Mouse (Mus musculus): Measurements from ENCODE around the gene Spsb1. TPM values are rescaled to one million over a fixed set of nuclear protein-coding genes. Genes with fewer than 3 reads are reported as not detected.

Spsb1 gene
- polyA plus RNA-seq, 1 experiment from 2014 or later: 7.5 TPM

- H3K9ac ChIP-seq (ENCODE audit: low read length): no peak overlapping the region
- WGBS: 80% methylated on average over 10 of the region's 10 CpGs
- no peak overlapping the region for H3K4me3 ChIP-seq (ENCODE audit: low read depth, low read length)
- H3K4me2 ChIP-seq (ENCODE audit: low read depth, low read length, severe bottlenecking): no peak overlapping the region
- DNase-seq (ENCODE audit: low spot score) (no peak), ATAC-seq (replicated peaks; ENCODE audit: low FRiP score) (no peak)
- H3K27ac ChIP-seq (ENCODE audit: low read depth, low read length): no peak overlapping the region
- H3K9me3 ChIP-seq (ENCODE audit: control insufficient read depth, low read length): no peaks in the 10 kb centered on the region
- H3K27me3 ChIP-seq (ENCODE audit: control insufficient read depth, insufficient read depth, low read length): no peaks in the 10 kb centered on the region
- no peaks in the 10 kb centered on the region for H3K36me3 ChIP-seq (ENCODE audit: control insufficient read depth, insufficient read depth, low read length)
- H3K4me1 ChIP-seq (replicated peaks; ENCODE audit: control insufficient read depth, insufficient read depth, low read length): no peaks in the 10 kb centered on the region
Measured at GRCm38 (mm10) chr4:149997999-149998398, 43.2 kb upstream of the Spsb1 start.

DNA sequence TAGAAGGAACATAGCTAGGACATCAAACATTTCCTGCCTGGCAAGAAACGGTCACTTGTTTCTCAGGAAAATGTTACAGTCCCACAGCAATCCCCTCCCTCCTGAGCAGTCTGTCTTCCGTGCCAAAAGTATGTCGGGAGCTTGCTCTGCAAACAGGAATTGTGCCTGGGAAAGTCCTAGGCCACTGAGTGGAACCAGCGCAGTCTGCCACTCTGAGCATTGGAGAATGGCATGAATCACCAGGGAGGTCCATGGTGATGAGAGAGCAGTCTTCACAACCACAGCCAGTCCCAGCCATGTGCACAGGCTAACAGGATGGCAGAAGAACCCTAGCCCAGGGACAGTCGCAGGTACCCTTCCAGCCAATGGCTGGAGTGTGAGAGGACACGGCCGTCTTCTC lies 41.6 kb upstream of the Spsb1 start:
- H3K9ac ChIP-seq (ENCODE audit: low read length): no peak overlapping the region
- no peak overlapping the region for H3K4me2 ChIP-seq (ENCODE audit: low read depth, low read length, severe bottlenecking)
- ATAC-seq (replicated peaks; ENCODE audit: low FRiP score) (no peak), DNase-seq (ENCODE audit: low spot score) (no peak)
- no peaks in the 10 kb centered on the region for H3K9me3 ChIP-seq (ENCODE audit: control insufficient read depth, low read length)
- 86% methylated on average over 7 of the region's 7 CpGs for WGBS
- no peaks in the 10 kb centered on the region for H3K36me3 ChIP-seq (ENCODE audit: control insufficient read depth, insufficient read depth, low read length)
- H3K27me3 ChIP-seq (ENCODE audit: control insufficient read depth, insufficient read depth, low read length): no peaks in the 10 kb centered on the region; the same call in 1 of the 2 replicates
- no peak overlapping the region for H3K4me3 ChIP-seq (ENCODE audit: low read depth, low read length)
- no peak overlapping the region for H3K27ac ChIP-seq (ENCODE audit: low read depth, low read length)
- H3K4me1 ChIP-seq (replicated peaks; ENCODE audit: control insufficient read depth, insufficient read depth, low read length): no peaks in the 10 kb centered on the region

- Histone ChIP-seq H3K27me3 (ENCODE audit: control insufficient read depth, insufficient read depth, low read length) (no peaks in the 10 kb centered on the region; the same call in 1 of the 2 replicates), H3K27ac (ENCODE audit: low read depth, low read length) (no peak overlapping the region), H3K9me3 (ENCODE audit: control insufficient read depth, low read length) (no peaks in the 10 kb centered on the region), H3K36me3 (ENCODE audit: control insufficient read depth, insufficient read depth, low read length) (no peaks in the 10 kb centered on the region), H3K4me1 (replicated peaks; ENCODE audit: control insufficient read depth, insufficient read depth, low read length) (0 out of 2 replicates have a peak, but pooled peaks cover 3% of the 10 kb centered on the region), H3K4me2 (ENCODE audit: low read depth, low read length, severe bottlenecking) (no peak overlapping the region), H3K9ac (ENCODE audit: low read length) (no peak overlapping the region), H3K4me3 (ENCODE audit: low read depth, low read length) (no peak overlapping the region)
- ATAC-seq (replicated peaks; ENCODE audit: low FRiP score) (no peak), DNase-seq (ENCODE audit: low spot score) (no peak)
- WGBS: 90% methylated on average over 7 of the region's 7 CpGs
Measured at GRCm38 (mm10) chr4:149995911-149996310, 41.1 kb upstream of the Spsb1 start.

DNA sequence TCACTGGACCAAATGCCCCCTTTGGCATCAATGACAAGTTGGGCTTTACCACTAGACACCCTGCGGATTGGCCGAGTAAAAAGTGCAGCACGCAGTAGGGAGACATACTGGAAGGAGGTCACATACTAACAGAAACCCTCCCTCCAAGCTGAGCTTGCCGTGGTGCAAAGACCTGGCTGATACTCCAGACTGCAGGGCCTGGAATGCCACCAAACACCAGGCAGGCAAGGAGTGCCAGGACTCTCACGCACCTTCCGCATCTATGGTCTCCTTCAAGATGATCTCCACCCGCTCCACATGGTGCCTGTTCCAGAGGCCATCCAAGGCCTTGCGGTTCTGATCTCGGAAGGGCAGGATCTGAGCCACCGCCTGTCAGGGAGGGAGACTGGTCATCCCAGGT lies 39.4 kb upstream of the Spsb1 start:
- H3K4me3 ChIP-seq (ENCODE audit: low read depth, low read length): no peak overlapping the region
- no peak for ATAC-seq (replicated peaks; ENCODE audit: low FRiP score)
- peaks cover 12% of the 10 kb centered on the region for H3K4me1 ChIP-seq (replicated peaks; ENCODE audit: control insufficient read depth, insufficient read depth, low read length)
- H3K9me3 ChIP-seq (ENCODE audit: control insufficient read depth, low read length): no peaks in the 10 kb centered on the region
- H3K9ac ChIP-seq (ENCODE audit: low read length): no peak overlapping the region
- H3K27me3 ChIP-seq (ENCODE audit: control insufficient read depth, insufficient read depth, low read length): no peaks in the 10 kb centered on the region; the same call in none of the 2 replicates
- no peak for DNase-seq (ENCODE audit: low spot score)
- 92% methylated on average over 10 of the region's 10 CpGs for WGBS
- H3K4me2 ChIP-seq (ENCODE audit: low read depth, low read length, severe bottlenecking): no peak overlapping the region
- H3K27ac ChIP-seq (ENCODE audit: low read depth, low read length): no peak overlapping the region
- H3K36me3 ChIP-seq (ENCODE audit: control insufficient read depth, insufficient read depth, low read length): no peaks in the 10 kb centered on the region

DNA sequence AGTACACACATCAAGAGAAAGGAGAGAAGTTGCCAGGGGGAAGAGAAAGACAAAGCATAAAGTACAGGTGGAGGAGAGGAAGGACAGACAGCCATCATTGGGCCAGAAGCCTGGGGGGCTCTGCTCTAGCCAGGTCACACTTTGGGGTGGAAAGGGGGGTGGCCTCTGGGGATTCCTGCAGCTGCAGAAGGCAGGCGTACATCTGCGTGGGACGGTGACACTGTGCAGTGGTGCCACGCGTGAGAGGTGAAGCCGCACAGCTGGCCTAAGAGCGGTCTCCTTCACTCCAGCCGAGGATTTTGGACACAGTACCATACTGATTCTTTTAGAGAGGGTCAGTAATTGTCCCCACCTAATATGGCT lies 37.8 kb upstream of the Spsb1 start:
- H3K4me3 ChIP-seq (ENCODE audit: low read depth, low read length): no peak overlapping the region
- H3K9me3 ChIP-seq (ENCODE audit: control insufficient read depth, low read length): no peaks in the 10 kb centered on the region
- H3K4me1 ChIP-seq (replicated peaks; ENCODE audit: control insufficient read depth, insufficient read depth, low read length): peaks cover 15% of the 10 kb centered on the region
- H3K27ac ChIP-seq (ENCODE audit: low read depth, low read length): no peak overlapping the region
- ATAC-seq (replicated peaks; ENCODE audit: low FRiP score) (no peak), DNase-seq (ENCODE audit: low spot score) (no peak)
- H3K27me3 ChIP-seq (ENCODE audit: control insufficient read depth, insufficient read depth, low read length): no peaks in the 10 kb centered on the region; the same call in none of the 2 replicates
- 95% methylated on average over 8 of the region's 8 CpGs for WGBS
- no peak overlapping the region for H3K9ac ChIP-seq (ENCODE audit: low read length)
- no peaks in the 10 kb centered on the region for H3K36me3 ChIP-seq (ENCODE audit: control insufficient read depth, insufficient read depth, low read length)
- no peak overlapping the region for H3K4me2 ChIP-seq (ENCODE audit: low read depth, low read length, severe bottlenecking)

GRCm38 (mm10) chr4:149991755-149992669 lies 37.2 kb upstream of the Spsb1 start:
- Histone ChIP-seq H3K4me3 (ENCODE audit: low read depth, low read length) (no peak overlapping the region), H3K4me1 (replicated peaks; ENCODE audit: control insufficient read depth, insufficient read depth, low read length) (peaks cover 15% of the 10 kb centered on the region), H3K27ac (ENCODE audit: low read depth, low read length) (no peak overlapping the region), H3K9me3 (ENCODE audit: control insufficient read depth, low read length) (no peaks in the 10 kb centered on the region), H3K36me3 (ENCODE audit: control insufficient read depth, insufficient read depth, low read length) (no peaks in the 10 kb centered on the region), H3K4me2 (ENCODE audit: low read depth, low read length, severe bottlenecking) (no peak overlapping the region), H3K9ac (ENCODE audit: low read length) (no peak overlapping the region), H3K27me3 (ENCODE audit: control insufficient read depth, insufficient read depth, low read length) (no peaks in the 10 kb centered on the region; the same call in none of the 2 replicates)
- DNase-seq (ENCODE audit: low spot score) (no peak), ATAC-seq (replicated peaks; ENCODE audit: low FRiP score) (no peak)
- WGBS: 75% methylated on average over 13 of the region's 13 CpGs

DNA sequence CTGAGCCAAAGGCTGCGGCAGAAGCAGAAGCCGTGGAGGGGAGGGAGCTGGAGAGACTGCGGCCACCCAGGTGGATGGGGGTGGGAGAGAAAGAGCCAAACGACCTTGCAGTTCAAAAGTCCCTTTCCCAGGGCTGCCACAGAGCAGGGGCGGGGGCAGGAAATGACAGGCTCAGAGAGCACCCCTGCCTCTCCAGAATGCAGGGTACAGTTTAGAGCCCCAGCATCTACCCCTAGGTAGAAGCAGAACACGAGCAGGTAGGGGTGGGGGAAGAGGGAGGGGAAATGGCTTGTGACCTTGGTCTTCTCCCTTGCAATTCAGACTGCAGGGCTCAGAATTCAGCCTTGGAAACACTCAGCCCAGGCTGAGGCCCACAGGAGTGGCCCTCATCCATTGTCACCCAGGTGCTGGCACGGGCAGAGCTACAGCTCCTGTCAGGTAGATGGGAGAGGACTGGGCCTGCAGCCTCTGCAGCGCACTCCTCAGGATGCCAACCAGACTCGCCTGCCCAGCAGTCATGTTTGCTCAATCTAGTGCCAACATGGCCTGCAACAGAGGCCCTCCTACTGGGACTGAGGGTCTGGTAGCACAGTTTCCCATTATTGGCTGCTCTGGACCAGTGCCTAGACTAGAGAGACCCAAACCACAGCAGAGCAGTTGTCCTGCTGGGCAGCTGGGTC lies 36.3 kb upstream of the Spsb1 start:
- peaks cover 15% of the 10 kb centered on the region for H3K4me1 ChIP-seq (replicated peaks; ENCODE audit: control insufficient read depth, insufficient read depth, low read length)
- DNase-seq (ENCODE audit: low spot score) (no peak), ATAC-seq (replicated peaks; ENCODE audit: low FRiP score) (no peak)
- H3K4me3 ChIP-seq (ENCODE audit: low read depth, low read length): no peak overlapping the region
- H3K9ac ChIP-seq (ENCODE audit: low read length): peak overlapping the region; percentile 32
- H3K27me3 ChIP-seq (ENCODE audit: control insufficient read depth, insufficient read depth, low read length): no peaks in the 10 kb centered on the region; the same call in none of the 2 replicates
- WGBS: 27% methylated on average over 9 of the region's 9 CpGs
- H3K36me3 ChIP-seq (ENCODE audit: control insufficient read depth, insufficient read depth, low read length): no peaks in the 10 kb centered on the region
- H3K4me2 ChIP-seq (ENCODE audit: low read depth, low read length, severe bottlenecking): no peak overlapping the region
- H3K27ac ChIP-seq (ENCODE audit: low read depth, low read length): no peak overlapping the region
- H3K9me3 ChIP-seq (ENCODE audit: control insufficient read depth, low read length): no peaks in the 10 kb centered on the region

- no peak overlapping the region for H3K4me2 ChIP-seq (ENCODE audit: low read depth, low read length, severe bottlenecking)
- ATAC-seq (replicated peaks; ENCODE audit: low FRiP score): peak; percentile 51
- peak overlapping the region; percentile 32 for H3K9ac ChIP-seq (ENCODE audit: low read length)
- WGBS: 7% methylated on average over 8 of the region's 8 CpGs
- H3K27ac ChIP-seq (ENCODE audit: low read depth, low read length): no peak overlapping the region
- H3K4me1 ChIP-seq (replicated peaks; ENCODE audit: control insufficient read depth, insufficient read depth, low read length): peaks cover 15% of the 10 kb centered on the region
- no peaks in the 10 kb centered on the region for H3K36me3 ChIP-seq (ENCODE audit: control insufficient read depth, insufficient read depth, low read length)
- H3K27me3 ChIP-seq (ENCODE audit: control insufficient read depth, insufficient read depth, low read length): no peaks in the 10 kb centered on the region; the same call in none of the 2 replicates
- no peak overlapping the region for H3K4me3 ChIP-seq (ENCODE audit: low read depth, low read length)
- DNase-seq (ENCODE audit: low spot score): peak; percentile 58
- no peaks in the 10 kb centered on the region for H3K9me3 ChIP-seq (ENCODE audit: control insufficient read depth, low read length)
Measured at GRCm38 (mm10) chr4:149990212-149990953, 35.5 kb upstream of the Spsb1 start.
